Mouse (Mus musculus) embryo, embryonic 11 days (tissue): ENCODE data around the gene Olfr450.
A peak's percentile ranks its signal among the peaks of the same experiment; 100 is the strongest.

Experiments
- DNase-seq: peaks from one replicate; pipeline ENCODE4 v3.0.0-alpha.2; 2015

Olfr450 gene

GRCm38 (mm10) chr6:42811639-42812038 lies at the start of gene Olfr450:
Gene Olfr450, plus strand, starts transcription at chr6:42811939.
- DNase-seq = no peak

- DNase-seq = no peak
Observed at GRCm38 (mm10) chr6:42777066-42777465, 34.7 kb upstream of the Olfr450 start.

- DNase-seq = no peak
Observed at GRCm38 (mm10) chr6:42784793-42785192, 26.9 kb upstream of the Olfr450 start, which contains the start of gene Olfr452. Gene Olfr452, plus strand, starts transcription at chr6:42785093.

GRCm38 (mm10) chr6:42790247-42790948 lies 21.3 kb upstream of the Olfr450 start:
- peak; percentile 3 for DNase-seq

- DNase-seq = no peak
Observed at GRCm38 (mm10) chr6:42790949-42791556, 20.7 kb upstream of the Olfr450 start.

GRCm38 (mm10) chr6:42794982-42795381 lies 16.8 kb upstream of the Olfr450 start:
- no peak for DNase-seq

- DNase-seq = no peak
Observed at GRCm38 (mm10) chr6:42834084-42834483, 22.3 kb downstream of the Olfr450 start, which contains the start of gene Olfr449. Gene Olfr449, plus strand, starts transcription at chr6:42834384.

- DNase-seq = peak; percentile 62
Observed at GRCm38 (mm10) chr6:42860222-42860819, 48.6 kb downstream of the Olfr450 start.
